Mouse (Mus musculus) c-Kit-positive CD71-negative TER-119-negative erythroid progenitor cells, embryonic 14.5 days (primary cell): Measurements from ENCODE around the gene Cacng5.

Experiments used
- DNase-seq: peaks from one replicate; pipeline ENCODE4 v3.0.0-alpha.2; 2013; ENCODE audit warnings: low read depth

Gene Cacng5

GRCm38 (mm10) chr11:107876840-107877239, 38.0 kb downstream of the Cacng5 start:
- DNase-seq: no peak

- no peak for DNase-seq
Observed at GRCm38 (mm10) chr11:107875861-107876494, 38.9 kb downstream of the Cacng5 start.

GRCm38 (mm10) chr11:107872743-107873142, 42.1 kb downstream of the Cacng5 start:
- no peak for DNase-seq

- no peak for DNase-seq
Observed at GRCm38 (mm10) chr11:107867509-107867908, 47.3 kb downstream of the Cacng5 start.

GRCm38 (mm10) chr11:107865128-107865527, 49.7 kb downstream of the Cacng5 start:
- peak; percentile 24 for DNase-seq

- DNase-seq: peak; percentile 22
Observed at GRCm38 (mm10) chr11:107864024-107864423, 50.8 kb downstream of the Cacng5 start.

- no peak for DNase-seq
Observed at GRCm38 (mm10) chr11:107861738-107862137, 53.1 kb downstream of the Cacng5 start.

- no peak for DNase-seq
Observed at GRCm38 (mm10) chr11:107859871-107860270, 55.0 kb downstream of the Cacng5 start.

- peak; percentile 38 for DNase-seq
Observed at GRCm38 (mm10) chr11:107859288-107859687, 55.6 kb downstream of the Cacng5 start.

GRCm38 (mm10) chr11:107853088-107853487, 61.8 kb downstream of the Cacng5 start:
- DNase-seq: peak; percentile 28

- DNase-seq: peak; percentile 7
Observed at GRCm38 (mm10) chr11:107849621-107850020, 65.2 kb downstream of the Cacng5 start.

GRCm38 (mm10) chr11:107844175-107844574, 70.7 kb downstream of the Cacng5 start:
- no peak for DNase-seq

GRCm38 (mm10) chr11:107833351-107834040, 81.4 kb downstream of the Cacng5 start:
- no peak for DNase-seq
